Mouse (Mus musculus): ENCODE data around the gene Adgrg7. TPM values are rescaled to one million over a fixed set of nuclear protein-coding genes. Genes with fewer than 3 reads are reported as not detected.

Gene Adgrg7
- not detected in 2 replicates for polyA plus RNA-seq (2014; fragmentation: Nextera tagmentation; extraction: Ambion mirVana)

GRCm38 (mm10) chr16:56795481-56796139 is at the start of gene Adgrg7:
Gene Adgrg7 (minus strand): TSS chr16:56795855.
- no peaks in the 10 kb centered on the region for H3K27me3 ChIP-seq (ENCODE audit: control insufficient read depth, insufficient read depth, low read length)
- H3K4me2 ChIP-seq (ENCODE audit: low read length), result no peak within 1 kb of the TSS
- no peak within 1 kb of the TSS for H3K9ac ChIP-seq (ENCODE audit: low read length)
- H3K27ac ChIP-seq (replicated peaks in 1 of 2; ENCODE audit: control insufficient read depth in 1 of 2, insufficient read depth in 1 of 2, low read depth in 2 of 2, low read length in 2 of 2), result no peak within 1 kb of the TSS
- H3K36me3 ChIP-seq (ENCODE audit: control insufficient read depth, insufficient read depth, low read length), result no peaks in the 10 kb centered on the region
- no peak for ATAC-seq (ENCODE audit: insufficient number of reproducible peaks, insufficient read depth, low FRiP score, low read depth)
- H3K4me3 ChIP-seq (ENCODE audit: control insufficient read depth in 1 of 2, insufficient read depth in 1 of 2, low read depth in 1 of 2, low read length in 2 of 2), result no peak within 1 kb of the TSS
- WGBS, result 69% methylated on average over 8 of the region's 8 CpGs
- H3K4me1 ChIP-seq (ENCODE audit: control insufficient read depth in 2 of 2, insufficient read depth in 2 of 2, low read length in 2 of 2), result no peaks in the 10 kb centered on the region
- no peaks in the 10 kb centered on the region for H3K9me3 ChIP-seq (ENCODE audit: control insufficient read depth, low read length)

- Histone ChIP-seq H3K27ac (replicated peaks in 1 of 2; ENCODE audit: control insufficient read depth in 1 of 2, insufficient read depth in 1 of 2, low read depth in 2 of 2, low read length in 2 of 2) (no peak overlapping the region), H3K9me3 (ENCODE audit: control insufficient read depth, low read length) (no peaks in the 10 kb centered on the region), H3K4me1 (ENCODE audit: control insufficient read depth in 2 of 2, insufficient read depth in 2 of 2, low read length in 2 of 2) (no peaks in the 10 kb centered on the region), H3K27me3 (ENCODE audit: control insufficient read depth, insufficient read depth, low read length) (no peaks in the 10 kb centered on the region), H3K9ac (ENCODE audit: low read length) (no peak overlapping the region), H3K4me2 (ENCODE audit: low read length) (no peak overlapping the region), H3K36me3 (ENCODE audit: control insufficient read depth, insufficient read depth, low read length) (no peaks in the 10 kb centered on the region), H3K4me3 (ENCODE audit: control insufficient read depth in 1 of 2, insufficient read depth in 1 of 2, low read depth in 1 of 2, low read length in 2 of 2) (no peak overlapping the region)
- no peak for ATAC-seq (ENCODE audit: insufficient number of reproducible peaks, insufficient read depth, low FRiP score, low read depth)
- 85% methylated on average over 5 of the region's 5 CpGs for WGBS
These were observed 47.3 kb upstream of the Adgrg7 start for GRCm38 (mm10) chr16:56842988-56843387.

GRCm38 (mm10) chr16:56833312-56833711 is 37.7 kb upstream of the Adgrg7 start:
- H3K27me3 ChIP-seq (ENCODE audit: control insufficient read depth, insufficient read depth, low read length), result no peaks in the 10 kb centered on the region
- H3K4me3 ChIP-seq (ENCODE audit: control insufficient read depth in 1 of 2, insufficient read depth in 1 of 2, low read depth in 1 of 2, low read length in 2 of 2), result no peak overlapping the region
- H3K36me3 ChIP-seq (ENCODE audit: control insufficient read depth, insufficient read depth, low read length), result no peaks in the 10 kb centered on the region
- H3K4me2 ChIP-seq (ENCODE audit: low read length), result no peak overlapping the region
- H3K9me3 ChIP-seq (ENCODE audit: control insufficient read depth, low read length), result no peaks in the 10 kb centered on the region
- H3K4me1 ChIP-seq (ENCODE audit: control insufficient read depth in 2 of 2, insufficient read depth in 2 of 2, low read length in 2 of 2), result no peaks in the 10 kb centered on the region
- no peak overlapping the region for H3K9ac ChIP-seq (ENCODE audit: low read length)
- no peak for ATAC-seq (ENCODE audit: insufficient number of reproducible peaks, insufficient read depth, low FRiP score, low read depth)
- 75% methylated on average over 1 of the region's 1 CpGs for WGBS
- no peak overlapping the region for H3K27ac ChIP-seq (replicated peaks in 1 of 2; ENCODE audit: control insufficient read depth in 1 of 2, insufficient read depth in 1 of 2, low read depth in 2 of 2, low read length in 2 of 2)

GRCm38 (mm10) chr16:56831986-56832385 is 36.3 kb upstream of the Adgrg7 start:
- no peak for ATAC-seq (ENCODE audit: insufficient number of reproducible peaks, insufficient read depth, low FRiP score, low read depth)
- Histone ChIP-seq H3K9ac (ENCODE audit: low read length) (no peak overlapping the region), H3K27ac (replicated peaks in 1 of 2; ENCODE audit: control insufficient read depth in 1 of 2, insufficient read depth in 1 of 2, low read depth in 2 of 2, low read length in 2 of 2) (no peak overlapping the region), H3K27me3 (ENCODE audit: control insufficient read depth, insufficient read depth, low read length) (no peaks in the 10 kb centered on the region), H3K4me2 (ENCODE audit: low read length) (no peak overlapping the region), H3K9me3 (ENCODE audit: control insufficient read depth, low read length) (no peaks in the 10 kb centered on the region), H3K36me3 (ENCODE audit: control insufficient read depth, insufficient read depth, low read length) (no peaks in the 10 kb centered on the region), H3K4me3 (ENCODE audit: control insufficient read depth in 1 of 2, insufficient read depth in 1 of 2, low read depth in 1 of 2, low read length in 2 of 2) (no peak overlapping the region), H3K4me1 (ENCODE audit: control insufficient read depth in 2 of 2, insufficient read depth in 2 of 2, low read length in 2 of 2) (no peaks in the 10 kb centered on the region)
- WGBS, result 83% methylated on average over 2 of the region's 2 CpGs

- ATAC-seq (ENCODE audit: insufficient number of reproducible peaks, insufficient read depth, low FRiP score, low read depth), result no peak
- H3K9me3 ChIP-seq (ENCODE audit: control insufficient read depth, low read length), result no peaks in the 10 kb centered on the region
- H3K4me3 ChIP-seq (ENCODE audit: control insufficient read depth in 1 of 2, insufficient read depth in 1 of 2, low read depth in 1 of 2, low read length in 2 of 2), result no peak overlapping the region
- no peaks in the 10 kb centered on the region for H3K4me1 ChIP-seq (ENCODE audit: control insufficient read depth in 2 of 2, insufficient read depth in 2 of 2, low read length in 2 of 2)
- H3K4me2 ChIP-seq (ENCODE audit: low read length), result no peak overlapping the region
- H3K9ac ChIP-seq (ENCODE audit: low read length), result no peak overlapping the region
- no peak overlapping the region for H3K27ac ChIP-seq (replicated peaks in 1 of 2; ENCODE audit: control insufficient read depth in 1 of 2, insufficient read depth in 1 of 2, low read depth in 2 of 2, low read length in 2 of 2)
- WGBS, result 53% methylated on average over 6 of the region's 6 CpGs
- no peaks in the 10 kb centered on the region for H3K27me3 ChIP-seq (ENCODE audit: control insufficient read depth, insufficient read depth, low read length)
- no peaks in the 10 kb centered on the region for H3K36me3 ChIP-seq (ENCODE audit: control insufficient read depth, insufficient read depth, low read length)
These were observed 5.9 kb upstream of the Adgrg7 start for GRCm38 (mm10) chr16:56801370-56802109.

DNA sequence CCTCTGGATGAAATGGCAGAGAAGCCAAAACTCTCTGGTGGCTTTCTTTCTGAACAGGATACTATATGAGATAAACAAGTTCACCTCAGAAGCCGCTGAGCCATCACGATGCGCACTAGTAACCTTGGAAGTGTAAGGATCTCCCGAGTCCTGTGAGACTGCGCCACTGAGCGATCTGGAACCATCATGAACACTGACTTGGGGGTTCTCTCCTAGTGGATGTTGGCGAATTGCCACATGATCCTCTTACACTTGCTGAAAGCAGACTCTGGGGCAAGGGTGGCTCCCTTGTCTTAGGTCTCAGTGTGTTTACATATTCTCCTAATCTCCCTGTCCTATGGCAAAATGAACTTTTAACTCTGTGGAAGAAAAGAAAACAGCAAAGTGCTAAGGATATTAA is 5.3 kb upstream of the Adgrg7 start:
- H3K9me3 ChIP-seq (ENCODE audit: control insufficient read depth, low read length), result no peaks in the 10 kb centered on the region
- H3K27ac ChIP-seq (replicated peaks in 1 of 2; ENCODE audit: control insufficient read depth in 1 of 2, insufficient read depth in 1 of 2, low read depth in 2 of 2, low read length in 2 of 2), result no peak overlapping the region
- WGBS, result 82% methylated on average over 7 of the region's 7 CpGs
- no peak for ATAC-seq (ENCODE audit: insufficient number of reproducible peaks, insufficient read depth, low FRiP score, low read depth)
- no peak overlapping the region for H3K4me2 ChIP-seq (ENCODE audit: low read length)
- H3K4me3 ChIP-seq (ENCODE audit: control insufficient read depth in 1 of 2, insufficient read depth in 1 of 2, low read depth in 1 of 2, low read length in 2 of 2), result no peak overlapping the region
- H3K4me1 ChIP-seq (ENCODE audit: control insufficient read depth in 2 of 2, insufficient read depth in 2 of 2, low read length in 2 of 2), result no peaks in the 10 kb centered on the region
- H3K9ac ChIP-seq (ENCODE audit: low read length), result no peak overlapping the region
- no peaks in the 10 kb centered on the region for H3K36me3 ChIP-seq (ENCODE audit: control insufficient read depth, insufficient read depth, low read length)
- no peaks in the 10 kb centered on the region for H3K27me3 ChIP-seq (ENCODE audit: control insufficient read depth, insufficient read depth, low read length)

DNA sequence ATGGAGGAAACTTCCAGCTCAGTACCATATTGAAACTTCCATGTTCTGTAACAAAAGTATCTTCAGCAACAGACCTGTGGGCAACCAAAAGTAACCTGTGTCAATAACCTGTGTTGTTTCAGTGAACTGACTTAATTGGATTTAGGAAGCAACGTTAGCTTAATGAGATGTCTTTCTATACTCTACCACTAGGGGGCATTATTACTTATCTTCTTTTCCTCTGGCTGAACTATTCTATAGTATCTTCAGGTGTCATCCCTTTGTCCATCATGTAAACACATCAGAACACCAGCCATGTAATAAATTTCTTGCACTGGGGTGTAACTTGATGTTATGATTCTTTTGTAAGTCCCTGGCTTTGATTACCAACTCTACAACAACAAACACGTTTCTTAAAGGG is 4.8 kb upstream of the Adgrg7 start:
- Histone ChIP-seq H3K36me3 (ENCODE audit: control insufficient read depth, insufficient read depth, low read length) (no peaks in the 10 kb centered on the region), H3K9ac (ENCODE audit: low read length) (no peak overlapping the region), H3K4me2 (ENCODE audit: low read length) (no peak overlapping the region), H3K27me3 (ENCODE audit: control insufficient read depth, insufficient read depth, low read length) (no peaks in the 10 kb centered on the region), H3K9me3 (ENCODE audit: control insufficient read depth, low read length) (no peaks in the 10 kb centered on the region), H3K4me3 (ENCODE audit: control insufficient read depth in 1 of 2, insufficient read depth in 1 of 2, low read depth in 1 of 2, low read length in 2 of 2) (no peak overlapping the region), H3K4me1 (ENCODE audit: control insufficient read depth in 2 of 2, insufficient read depth in 2 of 2, low read length in 2 of 2) (no peaks in the 10 kb centered on the region), H3K27ac (replicated peaks in 1 of 2; ENCODE audit: control insufficient read depth in 1 of 2, insufficient read depth in 1 of 2, low read depth in 2 of 2, low read length in 2 of 2) (no peak overlapping the region)
- WGBS, result 49% methylated on average over 2 of the region's 2 CpGs
- no peak for ATAC-seq (ENCODE audit: insufficient number of reproducible peaks, insufficient read depth, low FRiP score, low read depth)

Measured in heart, embryonic 14.5 days (tissue).